Mouse (Mus musculus) E14TG2a.4 (cell line): Measurements from ENCODE around the gene Ganab.

Source experiments
- CTCF ChIP-seq: conservative IDR thresholded peaks from 2 replicates; pipeline ENCODE4 v1.5.1; 2014; ENCODE audit warnings: low read length
- NANOG ChIP-seq: IDR thresholded peaks from 2 replicates; pipeline ENCODE4 v1.6.1; 2014; ENCODE audit warnings: borderline replicate concordance, low read length, mixed read lengths
- POU5F1 ChIP-seq: IDR thresholded peaks from 2 replicates; pipeline ENCODE4 v1.6.1; 2014; ENCODE audit warnings: low read length, borderline replicate concordance

DNA sequence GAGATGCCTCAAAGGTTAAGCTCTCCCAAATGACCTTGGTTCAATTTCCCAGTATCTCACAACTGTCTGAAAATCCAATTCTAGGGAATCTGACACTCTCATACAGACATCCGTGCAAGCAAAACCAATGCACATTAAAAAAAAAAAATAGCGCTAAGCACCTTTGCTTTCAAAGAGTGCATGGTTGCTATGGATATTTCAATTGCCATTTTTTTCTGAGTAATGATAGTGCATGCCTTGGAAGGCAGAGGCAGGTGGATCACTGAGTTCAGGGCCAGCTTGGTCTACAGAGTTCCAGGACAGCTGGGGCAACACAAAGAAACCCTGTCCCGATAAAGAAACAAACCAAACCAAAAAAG lies 16.9 kb upstream of the Ganab start:
- no peak for TF ChIP-seq CTCF
- TF ChIP-seq NANOG: no peak
- no peak for TF ChIP-seq POU5F1
